Mouse (Mus musculus) liver, embryonic 13.5 days (tissue): Measurements from ENCODE around the gene Pax1. TPM values are rescaled to one million over a fixed set of nuclear protein-coding genes. Genes with fewer than 3 reads are reported as not detected.

Experiments used
- polyA plus RNA-seq: library from polyadenylated mRNA; unstranded; fragments of >200 nt; fragmentation: Nextera tagmentation; extraction: Ambion mirVana; gene quantifications from 2 replicates; pipeline ENCODE4 v1.2.1, GENCODE M21; 2015

Gene Pax1
- polyA plus RNA-seq, 1 experiment from 2014 or later, result not detected

Other genes starting within 250 kb of the Pax1 start
- gene Nkx2-2, start 167.7 kb upstream of the Pax1 start, polyA plus RNA-seq, result not detected in 2 replicates